Mouse (Mus musculus): ENCODE measurements at regions not wholly inside any gene's neighbourhood (a gene's known extent, or its start where the extent isn't known, plus 50 kb on each side); places are given as distances from the start of the nearest gene placed in this dataset.

DNA sequence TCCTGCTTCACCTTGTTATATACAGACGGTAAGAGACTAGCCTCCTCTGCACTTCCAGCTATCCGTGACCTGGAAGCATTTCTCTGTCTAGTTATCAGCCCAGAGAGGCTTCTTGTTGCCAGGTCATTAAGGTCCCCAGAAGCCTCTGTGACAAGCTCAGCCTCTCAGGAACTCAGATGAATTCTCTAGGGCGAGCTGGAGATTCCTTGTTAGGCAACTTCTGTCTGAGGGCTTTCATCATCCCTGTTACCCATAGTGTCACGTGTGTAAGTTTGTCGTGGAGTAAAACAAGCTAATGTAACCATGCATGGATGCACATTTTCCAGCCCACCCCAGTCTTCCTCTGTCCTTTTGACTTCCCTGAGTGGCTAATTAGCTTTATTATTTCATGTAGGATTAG, 126.3 kb upstream of the Ednra start:
- no peak for DNase-seq

DNA sequence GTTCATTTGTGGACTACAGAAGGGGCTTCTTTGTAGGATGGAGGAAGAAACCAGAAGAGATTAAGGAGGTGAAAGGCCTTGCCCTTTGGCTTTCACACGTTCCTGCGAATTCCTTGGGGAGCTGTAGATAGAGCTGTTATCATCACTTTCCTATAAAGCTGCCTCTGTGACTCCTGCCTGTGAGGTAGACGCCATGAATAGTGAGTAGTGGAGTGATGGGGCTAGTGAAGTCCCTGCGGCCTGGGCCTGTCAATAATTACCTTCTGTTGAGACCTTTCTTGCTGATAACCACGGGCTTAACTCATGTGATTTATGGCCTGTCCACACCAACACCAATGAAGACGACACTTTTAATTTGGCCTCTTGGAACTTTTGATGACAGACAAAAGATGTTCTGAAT, 146.0 kb upstream of the Ednra start:
- DNase-seq: no peak

DNA sequence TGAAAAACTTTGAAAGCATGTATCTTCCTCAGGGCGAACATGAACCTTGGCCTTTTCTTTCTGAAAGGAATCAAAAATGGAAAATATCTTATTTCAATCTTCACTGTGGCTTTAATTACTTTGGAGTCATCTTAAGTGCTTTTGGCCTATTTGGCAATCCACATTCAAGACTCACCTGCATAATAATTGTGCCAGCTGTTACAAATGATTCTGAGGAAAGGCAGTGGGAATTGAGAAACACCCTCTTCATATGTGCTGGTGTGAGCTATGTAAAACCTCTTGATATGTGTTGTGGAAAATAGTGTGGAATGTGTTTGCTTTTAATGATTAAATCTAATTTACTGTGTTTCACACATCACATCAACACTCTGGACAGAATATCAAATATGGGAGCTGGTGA, 148.5 kb upstream of the Ednra start:
- DNase-seq: no peak

DNA sequence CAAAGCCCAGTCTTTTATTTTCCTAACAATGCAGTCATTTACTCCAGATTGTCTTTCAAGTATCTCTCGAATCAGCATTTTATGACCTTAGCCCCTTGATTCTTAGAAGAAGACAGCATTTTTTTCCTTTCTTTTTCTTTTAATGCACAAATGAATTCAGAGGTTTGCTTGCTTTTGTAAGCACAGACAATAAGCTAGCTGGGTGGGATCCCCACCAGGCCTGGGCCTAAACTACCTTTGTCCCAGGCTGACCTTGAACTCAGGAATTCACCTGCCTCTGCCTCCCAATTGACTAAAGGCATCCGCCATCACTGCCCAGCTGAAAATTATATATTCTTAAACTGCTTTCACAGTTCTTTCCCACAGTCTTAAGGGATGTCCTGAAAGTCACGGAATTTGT, 195.5 kb upstream of the Ednra start:
- no peak for DNase-seq

DNA sequence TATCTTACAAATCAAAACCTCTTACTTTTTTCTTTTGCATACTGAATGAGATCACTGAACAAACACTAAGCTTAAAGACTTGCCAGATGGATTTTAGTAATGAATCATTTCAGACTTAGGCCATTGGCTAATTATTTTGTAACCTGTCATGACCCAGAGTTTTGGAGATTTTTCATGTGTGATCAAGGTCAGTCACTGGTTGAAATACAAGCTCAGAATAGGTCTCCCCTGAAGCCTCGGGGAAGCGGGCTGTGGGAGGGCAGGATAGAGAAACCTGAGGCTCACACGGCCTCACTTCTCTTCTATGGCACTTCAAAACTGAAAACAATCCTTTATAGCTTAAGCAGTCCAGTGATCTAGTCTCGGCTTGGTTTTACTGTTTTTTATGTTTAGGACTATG, 197.6 kb upstream of the Ednra start:
- DNase-seq: no peak

DNA sequence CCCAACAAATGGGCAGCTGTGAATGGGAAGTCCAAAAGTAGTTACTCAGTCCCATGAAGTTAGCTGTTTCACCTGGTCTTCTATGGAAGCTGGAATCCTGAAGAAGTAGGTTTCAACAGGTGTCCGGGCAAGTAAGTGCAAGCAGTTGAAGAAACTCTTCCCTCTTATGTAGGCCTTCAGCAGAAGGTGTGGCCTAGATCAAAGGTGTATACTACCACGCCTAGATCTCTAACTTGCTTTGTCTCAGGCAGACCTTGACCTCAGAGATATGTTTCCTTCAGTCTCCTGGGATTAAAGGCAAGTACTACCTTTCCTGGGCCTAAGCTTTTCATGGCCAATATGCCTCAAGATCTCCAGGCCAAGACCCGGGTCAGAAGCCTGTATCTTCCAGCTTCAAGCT, 223.4 kb upstream of the Ednra start:
- no peak for DNase-seq

DNA sequence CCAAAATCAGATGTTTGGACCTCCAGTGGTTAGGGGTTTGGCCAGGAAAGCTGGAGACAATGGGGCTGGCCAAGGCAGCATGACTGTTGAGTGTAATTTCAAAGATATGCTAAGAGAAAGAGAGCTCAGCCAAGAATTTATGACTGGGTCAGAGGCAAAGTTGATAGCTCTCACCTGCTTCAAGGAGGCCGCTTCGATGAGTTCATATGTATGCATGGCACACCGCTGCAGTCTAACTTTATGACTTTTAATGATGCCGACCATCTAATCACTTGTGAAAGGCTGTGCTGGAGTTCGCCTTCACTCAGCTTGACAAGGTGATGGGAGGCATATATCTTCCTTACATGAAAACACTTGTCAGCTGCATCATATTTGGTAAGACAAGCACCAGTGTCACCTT, 225.4 kb upstream of the Ednra start:
- no peak for DNase-seq

DNA sequence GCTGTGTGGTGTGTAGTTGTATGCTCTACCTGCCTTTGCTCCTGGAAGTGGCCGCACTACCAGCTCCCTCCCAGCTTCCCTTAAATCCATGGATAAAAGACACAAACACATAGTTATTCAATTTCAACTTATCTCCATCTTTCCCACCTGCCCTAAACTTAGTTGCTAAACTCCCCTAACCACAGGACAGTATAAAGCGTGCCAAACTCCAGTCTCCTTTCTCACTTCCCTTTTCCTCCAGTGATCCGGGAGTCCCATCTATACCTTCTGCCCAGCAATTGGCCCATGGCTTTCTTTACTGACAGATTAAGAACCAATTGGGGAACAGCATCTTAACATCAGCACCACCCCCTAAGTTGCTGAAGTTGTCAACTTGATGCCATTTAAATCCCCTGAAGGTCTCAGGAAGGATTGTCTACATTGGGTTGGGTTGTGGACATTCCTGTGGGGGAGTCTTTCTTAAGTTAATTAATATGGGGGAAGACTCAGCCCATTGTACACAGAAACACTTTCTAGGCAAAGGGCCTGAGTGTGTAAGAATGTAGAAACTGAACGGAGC, 234.6 kb upstream of the Ednra start:
- DNase-seq: no peak

DNA sequence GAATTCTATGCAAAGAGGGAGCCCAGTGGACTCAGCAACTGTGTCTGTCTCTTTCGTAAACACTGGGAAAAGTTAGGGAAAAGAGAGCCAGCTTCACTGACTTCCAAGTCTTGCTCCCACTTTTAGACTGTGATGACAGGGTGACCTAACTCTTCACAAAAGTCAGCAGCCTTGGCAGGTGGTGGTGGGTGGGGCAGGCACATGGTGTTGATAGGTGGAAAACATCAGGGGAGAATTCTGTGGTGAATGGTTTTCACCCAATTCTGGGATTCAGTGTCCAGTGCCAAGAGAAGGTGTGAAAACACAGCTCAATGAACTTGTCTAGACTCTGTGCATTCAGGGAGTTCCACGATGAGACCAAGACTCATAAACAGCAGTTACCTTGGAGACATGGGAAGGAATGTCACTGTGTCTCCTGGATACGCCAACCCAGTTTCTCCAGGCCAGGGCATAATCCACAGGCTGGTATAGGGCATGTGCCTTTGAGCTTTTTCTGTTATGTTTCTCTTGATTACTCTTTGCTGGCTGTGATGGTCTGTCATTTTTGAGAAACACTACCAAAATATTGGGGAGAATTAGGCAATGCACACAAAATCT, 238.9 kb upstream of the Ednra start:
- DNase-seq: no peak

DNA sequence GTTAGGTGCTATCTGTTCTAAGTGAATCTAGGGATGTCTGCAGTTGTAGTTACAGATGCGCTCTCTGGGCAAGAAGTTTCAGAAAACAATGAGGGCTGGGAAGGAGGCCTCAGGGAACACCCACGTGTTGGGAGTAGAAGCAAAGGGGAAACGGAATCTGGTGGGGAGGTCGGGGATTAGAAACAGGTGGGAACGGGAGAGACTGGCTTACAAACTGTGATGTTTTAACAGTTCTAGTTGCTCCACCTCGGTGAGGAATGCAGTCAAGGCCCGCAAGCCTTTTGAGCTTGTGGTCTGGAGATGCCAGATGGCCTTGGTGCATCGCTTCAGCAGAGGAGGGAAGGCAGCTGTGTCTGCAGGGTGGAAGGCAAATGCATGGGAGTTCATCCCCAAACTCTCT, 242.7 kb upstream of the Ttc29 start:
- no peak for DNase-seq

DNA sequence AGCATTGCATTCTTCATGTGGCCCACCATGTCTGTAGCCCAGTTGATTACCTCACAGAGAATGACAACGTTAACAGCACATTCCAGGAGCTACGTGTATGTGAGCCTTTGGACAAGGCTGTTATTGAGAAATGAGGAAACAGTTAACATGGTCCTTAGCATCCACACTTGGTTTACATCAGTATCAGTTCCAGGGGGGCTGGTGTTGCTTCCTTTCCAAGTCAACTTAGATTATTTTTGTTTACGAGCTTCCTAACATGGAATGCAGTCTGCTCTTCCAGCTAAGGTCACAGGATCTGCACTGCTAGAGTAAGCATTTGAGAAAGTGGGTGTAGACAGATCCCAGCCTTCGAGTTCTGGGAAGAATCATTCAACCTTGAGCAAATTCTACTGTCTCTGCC, 239.4 kb upstream of the Ttc29 start:
- DNase-seq: no peak

DNA sequence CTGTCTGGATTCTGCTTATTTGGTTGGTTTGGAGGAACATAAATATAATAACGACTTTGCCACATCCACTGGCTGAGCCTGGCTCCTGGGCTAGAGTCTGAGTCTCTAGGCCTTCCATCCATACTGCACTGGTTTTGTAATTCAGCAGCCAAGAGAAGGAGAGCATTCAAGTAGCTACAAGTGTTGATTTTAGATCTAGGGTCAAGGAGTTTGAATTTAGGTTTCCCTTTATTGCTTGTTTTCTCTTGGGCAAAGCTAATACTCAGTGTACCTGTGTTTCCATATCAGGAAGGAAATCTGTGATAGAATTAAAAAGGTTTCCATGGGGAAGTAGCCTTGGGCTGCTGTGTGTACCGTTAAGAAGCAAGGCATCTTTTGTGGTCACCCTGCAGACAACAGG, 234.0 kb upstream of the Ttc29 start:
- no peak for DNase-seq

DNA sequence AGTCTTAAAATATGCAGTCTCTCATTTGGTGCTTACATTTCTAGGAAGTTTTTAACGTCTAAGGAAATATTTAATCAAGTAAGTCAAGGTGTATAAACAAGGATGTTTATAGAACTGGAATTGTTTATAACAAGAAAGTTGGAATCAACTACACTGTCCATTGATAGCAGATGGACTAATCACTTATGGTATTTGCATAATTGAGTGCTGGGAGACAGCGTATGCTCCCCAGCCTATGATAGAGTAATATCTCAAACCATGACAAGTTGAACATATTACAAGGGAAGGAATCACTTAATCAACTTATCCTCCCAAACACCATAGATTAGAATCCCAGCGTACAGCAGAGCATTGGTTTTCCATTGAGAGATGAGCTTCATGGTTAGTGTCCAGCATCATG, 232.4 kb upstream of the Ttc29 start:
- no peak for DNase-seq

DNA sequence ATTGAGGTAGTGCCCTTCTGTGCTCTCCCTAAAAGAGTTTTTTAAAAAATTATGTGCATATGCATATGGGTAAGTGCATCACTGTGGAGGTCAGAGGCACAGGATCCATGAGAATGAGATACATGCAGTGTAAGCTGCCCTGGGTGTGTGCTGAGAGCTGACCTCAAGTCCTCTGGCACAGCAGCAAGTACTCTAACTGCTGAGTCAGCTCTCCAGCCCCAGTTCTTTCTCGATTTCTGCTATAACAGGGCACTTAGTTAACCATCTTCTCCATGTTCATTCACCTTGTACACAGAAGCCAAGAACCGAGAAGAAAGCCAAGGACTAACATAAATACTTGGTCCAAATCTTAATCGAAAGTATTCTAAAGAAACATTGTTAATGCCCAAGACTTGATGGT, 231.1 kb upstream of the Ttc29 start:
- no peak for DNase-seq

DNA sequence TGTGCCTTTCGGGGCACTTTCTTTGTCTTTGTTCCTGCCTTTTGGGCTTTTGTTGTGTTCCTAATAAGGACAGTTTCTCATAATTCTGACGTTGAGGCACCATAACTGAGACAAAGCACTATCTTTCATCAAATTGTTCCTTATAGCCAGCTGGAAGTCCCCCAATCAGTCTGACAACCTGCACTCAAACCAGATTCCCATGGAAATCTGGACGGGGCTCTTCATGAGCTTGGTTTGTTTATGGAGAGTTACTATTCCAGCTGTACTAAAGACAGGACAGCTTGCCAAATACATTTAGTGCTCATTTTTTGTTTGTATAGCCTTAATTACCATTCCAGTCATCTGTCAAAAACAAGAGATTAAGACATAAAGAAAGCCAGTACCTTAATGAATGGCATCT, 229.6 kb upstream of the Ttc29 start:
- DNase-seq: no peak

DNA sequence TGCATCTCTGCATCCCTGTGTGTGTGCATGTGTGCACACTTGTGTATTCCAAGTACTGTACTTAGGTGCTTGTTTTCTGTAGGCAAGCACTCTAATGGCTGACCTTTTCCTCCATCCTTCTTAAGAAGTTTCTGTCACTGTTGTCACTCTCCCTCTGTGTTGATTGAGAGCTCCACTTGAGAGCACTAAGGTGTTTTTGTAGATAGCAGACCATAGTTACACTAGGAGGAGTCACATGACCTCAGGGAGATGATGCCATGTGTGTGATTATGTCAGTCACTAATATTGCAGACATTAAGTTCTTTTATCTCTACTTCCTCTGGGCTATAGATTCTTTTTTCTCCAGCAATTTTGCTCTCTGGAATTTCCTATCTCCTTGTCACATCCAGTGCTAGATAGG, 225.9 kb upstream of the Ttc29 start:
- DNase-seq: no peak

DNA sequence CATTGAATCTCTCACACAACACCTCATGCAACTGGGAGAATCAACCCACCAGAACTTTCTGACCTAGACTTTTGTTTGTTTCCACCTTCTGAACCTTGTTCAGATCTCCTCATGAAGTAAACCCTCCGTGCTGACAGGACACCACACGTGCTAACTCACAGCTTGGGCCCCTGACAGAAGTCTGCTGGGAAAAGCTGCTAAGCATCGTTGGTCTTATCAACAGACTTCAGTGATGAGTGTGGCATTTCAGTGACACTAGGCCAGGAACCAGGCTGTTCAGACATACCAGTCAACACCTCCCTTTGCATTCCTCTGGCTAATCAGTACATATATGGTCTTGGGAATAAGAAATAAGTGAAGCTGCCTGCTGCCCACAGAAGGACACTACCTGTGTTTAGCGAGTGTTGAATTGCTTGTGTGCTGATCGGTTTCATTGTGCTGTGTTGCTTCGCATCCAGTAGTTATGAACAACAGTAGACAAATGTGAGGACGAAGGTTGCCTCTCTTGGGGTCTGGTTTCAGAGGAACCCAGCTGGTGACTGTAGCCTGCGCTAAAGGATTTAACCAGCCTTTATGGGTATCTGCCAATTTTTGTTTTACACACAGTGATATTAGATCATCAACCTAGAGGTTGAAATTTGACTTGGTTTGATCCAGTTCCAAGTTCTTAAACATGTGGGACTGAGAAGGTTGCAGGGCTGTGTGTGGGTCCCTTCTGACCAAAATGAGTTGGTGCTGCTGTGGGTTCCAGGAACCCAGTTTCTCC, 224.6 kb upstream of the Ttc29 start:
- DNase-seq: no peak

DNA sequence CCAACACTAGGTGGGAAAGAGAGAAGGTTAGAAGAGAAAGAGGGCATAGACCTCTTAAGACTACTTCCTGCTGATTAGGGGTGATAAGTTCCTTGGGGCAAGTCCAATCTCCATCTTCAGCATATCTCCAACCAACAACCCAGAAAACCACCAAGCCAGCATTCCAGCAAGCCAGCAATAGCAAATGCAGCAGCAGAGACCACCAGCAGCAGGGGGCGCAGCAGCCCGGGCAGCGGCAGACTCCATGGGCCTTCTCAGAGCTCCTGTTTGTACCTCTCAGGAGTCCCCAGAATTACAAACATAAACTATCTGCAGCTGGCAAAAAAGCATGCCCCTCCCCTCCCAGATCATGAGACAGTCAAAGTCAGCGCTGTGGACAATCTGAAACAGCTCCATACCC, 222.0 kb upstream of the Ttc29 start:
- no peak for DNase-seq

DNA sequence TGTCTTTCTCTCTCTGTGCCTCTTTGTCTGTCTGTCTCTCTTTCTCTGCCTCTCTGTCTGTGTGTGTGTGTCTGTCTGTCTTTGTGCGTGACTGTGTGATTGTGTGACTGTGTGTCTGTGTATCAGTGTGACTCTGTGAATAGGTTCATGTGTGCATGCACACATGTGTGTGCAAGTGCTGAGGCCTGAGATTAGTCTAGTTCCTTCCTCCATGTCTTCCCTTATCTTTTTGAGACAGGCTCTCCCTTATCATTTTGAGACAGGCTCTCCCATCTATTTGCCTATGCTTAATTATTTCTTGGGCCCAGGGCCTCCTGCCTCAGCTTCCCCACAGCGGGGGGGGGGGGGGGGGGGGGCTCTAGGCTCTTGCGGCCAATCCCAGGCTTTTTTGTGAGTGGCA, 212.8 kb upstream of the Ttc29 start:
- DNase-seq: no peak

DNA sequence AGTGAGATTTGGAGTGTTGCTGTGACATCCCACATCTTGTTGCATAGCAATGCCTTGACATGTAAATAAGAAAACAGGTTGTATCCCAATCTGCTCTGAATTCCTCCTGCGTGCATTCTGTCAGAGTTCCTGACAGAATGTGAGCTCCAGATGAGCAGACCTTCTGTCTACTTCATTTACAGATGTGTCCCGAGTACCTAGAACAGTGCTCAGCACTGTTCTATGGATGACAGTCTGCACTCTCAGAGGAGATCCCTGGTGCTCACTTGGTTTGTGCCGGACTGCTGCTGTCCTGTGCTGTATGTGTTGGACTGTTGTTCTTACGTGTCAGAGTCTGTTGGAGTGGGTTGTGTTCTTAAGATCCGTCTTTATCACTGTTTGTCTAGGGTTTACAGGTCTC, 211.4 kb upstream of the Ttc29 start:
- DNase-seq: no peak

DNA sequence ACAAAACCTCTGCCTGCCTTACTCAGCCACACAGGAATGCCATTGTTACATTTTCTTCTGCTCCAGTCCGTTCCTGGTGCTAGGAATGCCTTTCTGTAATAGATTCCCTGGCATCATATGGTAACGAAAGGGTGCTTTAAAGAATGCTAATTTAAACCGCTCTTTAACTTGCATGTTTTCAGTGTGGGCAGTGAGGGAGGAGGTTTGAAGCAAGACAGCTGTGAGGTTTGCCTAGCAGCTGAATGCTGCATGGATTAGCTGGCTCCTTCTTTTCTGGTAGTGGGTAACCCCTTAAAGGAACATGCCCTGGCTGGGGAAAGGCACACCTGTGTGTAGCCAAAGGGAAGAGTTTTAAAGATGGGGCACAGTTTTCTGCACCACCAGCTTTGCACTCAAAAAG, 211.0 kb upstream of the Ttc29 start:
- peak; percentile 12 for DNase-seq

DNA sequence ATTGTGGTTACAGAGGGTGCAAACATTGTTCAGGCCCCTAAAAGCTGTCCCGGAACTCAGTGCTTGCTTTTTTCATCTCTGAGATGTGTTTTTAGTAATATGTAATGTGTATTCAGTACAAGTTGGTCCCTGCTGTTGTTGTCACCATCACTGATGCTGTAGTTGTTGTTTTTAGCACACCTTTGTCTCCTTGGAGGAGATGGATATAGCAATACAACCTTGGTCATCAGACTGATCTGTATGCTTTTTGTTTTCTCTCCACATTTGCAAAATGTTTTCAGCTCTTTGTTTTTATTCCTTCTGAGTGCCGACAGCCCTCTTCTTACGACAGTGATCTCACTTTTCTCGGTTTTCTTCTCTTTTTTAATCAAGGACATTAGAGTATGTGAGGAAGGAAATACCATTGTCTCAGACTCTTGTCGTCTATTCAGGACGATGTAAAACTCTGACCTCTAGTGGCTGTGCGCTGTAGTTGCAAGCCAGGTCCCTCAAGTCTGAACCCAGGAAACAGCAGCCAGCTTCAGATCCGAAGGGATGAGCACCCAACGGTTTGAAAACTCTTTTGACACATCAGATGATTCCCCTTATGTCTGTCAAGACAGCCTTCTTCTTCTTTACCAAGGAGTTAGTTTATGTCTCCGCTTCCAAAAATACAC, 209.1 kb upstream of the Ttc29 start:
- peak; percentile 52 for DNase-seq

DNA sequence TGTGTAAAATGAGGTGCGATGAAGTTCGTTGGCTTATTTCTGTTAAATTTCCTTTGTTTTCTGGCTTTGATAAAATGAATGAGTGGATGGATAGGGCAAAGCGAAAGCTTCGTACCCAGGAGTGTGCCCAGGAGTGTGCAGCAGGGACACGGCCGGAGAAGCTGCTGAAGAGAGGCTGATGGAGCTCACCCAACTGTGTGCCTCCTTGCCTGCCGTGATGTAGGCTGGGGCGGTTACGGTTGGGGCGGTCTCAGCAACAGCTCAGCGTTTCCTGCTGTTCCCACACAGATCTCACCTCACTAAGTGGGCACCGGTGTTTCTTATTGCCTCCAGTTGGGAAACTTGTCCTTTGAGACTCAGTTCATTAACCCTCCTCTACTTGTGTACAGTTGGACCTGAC, 208.2 kb upstream of the Ttc29 start:
- DNase-seq: no peak

DNA sequence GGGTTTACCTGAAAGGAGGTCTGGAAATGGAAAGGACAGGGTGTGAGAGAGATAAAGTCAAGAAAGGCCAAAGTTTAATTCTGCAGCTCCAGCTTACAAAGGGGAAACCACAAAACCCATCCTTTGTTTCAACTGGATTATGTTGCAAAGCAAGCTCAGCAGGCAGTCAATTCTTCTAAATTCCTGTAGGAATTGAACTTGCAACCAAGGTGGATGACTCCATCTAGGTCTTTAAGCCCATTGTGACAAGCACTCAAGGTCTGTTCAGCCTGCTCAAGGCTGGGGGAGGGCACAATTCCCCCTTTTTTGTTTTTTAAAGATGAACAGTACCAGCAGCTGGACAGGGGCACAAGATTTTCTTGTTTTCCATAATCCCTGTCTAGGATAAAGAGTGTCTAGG, 200.0 kb upstream of the Ttc29 start:
- DNase-seq: no peak
